Mouse (Mus musculus) myocyte (in vitro differentiated cells): ENCODE results near the gene Macrod1. TPM values are rescaled to one million over a fixed set of nuclear protein-coding genes. Genes with fewer than 3 reads are reported as not detected.

ENCODE experiments used
- H3K27me3 ChIP-seq: one replicate; pipeline ENCODE4 v1.6.1; 2011; ENCODE audit not compliant: control insufficient read depth, insufficient read depth, insufficient read length
- H3K36me3 ChIP-seq: one replicate; pipeline ENCODE4 v1.6.1; 2011; ENCODE audit not compliant: control insufficient read depth, insufficient read depth
- H3K4me2 ChIP-seq: one replicate; pipeline ENCODE4 v1.6.1; 2011; ENCODE audit warnings: low read depth, control low read depth
- H3K4me3 ChIP-seq: one replicate; pipeline ENCODE4 v1.5.1; 2011; ENCODE audit warnings: mild to moderate bottlenecking, control low read depth, moderate library complexity
- H3K79me2 ChIP-seq: one replicate; pipeline ENCODE4 v1.6.1; 2011; ENCODE audit not compliant: control insufficient read depth, insufficient read depth
- H3ac ChIP-seq: one replicate; pipeline ENCODE4 v1.6.1; 2011; ENCODE audit not compliant: control insufficient read depth, insufficient read length
- CEBPB ChIP-seq: IDR thresholded peaks from 2 replicates; pipeline ENCODE4 v1.6.1; 2011; ENCODE audit warnings: mild to moderate bottlenecking, moderate library complexity; ENCODE audit not compliant: poor library complexity, insufficient read depth, severe bottlenecking
- E2F4 ChIP-seq: IDR thresholded peaks from one replicate; pipeline ENCODE4 v1.6.1; 2011; ENCODE audit warnings: mild to moderate bottlenecking, control low read depth, moderate library complexity; ENCODE audit not compliant: insufficient read depth
- MAX ChIP-seq: IDR thresholded peaks from one replicate; pipeline ENCODE4 v1.6.1; 2011; ENCODE audit warnings: low read depth, mild to moderate bottlenecking, control low read depth
- MYOD1 ChIP-seq, 3 experiments: IDR thresholded peaks; one replicate each; pipeline ENCODE4 v1.6.1; 2011; ENCODE audit warnings: control low read depth in 2 of 3, low read depth in 2 of 3, mild to moderate bottlenecking in 2 of 3, moderate library complexity in 1 of 3; ENCODE audit not compliant: insufficient read length in 2 of 3, control insufficient read depth in 1 of 3
- MYOG ChIP-seq, 3 experiments: IDR thresholded peaks; one replicate each; pipeline ENCODE4 v1.6.1; 2011; ENCODE audit warnings: control low read depth in 2 of 3, low read depth in 2 of 3, mild to moderate bottlenecking in 2 of 3; ENCODE audit not compliant: insufficient read length in 2 of 3, control insufficient read depth in 1 of 3, insufficient read depth in 1 of 3
- POLR2A ChIP-seq: IDR thresholded peaks from one replicate; pipeline ENCODE4 v1.6.1; 2011; ENCODE audit warnings: low read depth, mild to moderate bottlenecking, control low read depth, moderate library complexity; ENCODE audit not compliant: insufficient read length
- POLR2AphosphoS2 ChIP-seq: IDR thresholded peaks from one replicate; pipeline ENCODE4 v1.6.1; 2011; ENCODE audit warnings: low read depth, control low read depth; ENCODE audit not compliant: insufficient read length
- REST ChIP-seq: IDR thresholded peaks from one replicate; pipeline ENCODE4 v1.6.1; 2011; ENCODE audit warnings: mild to moderate bottlenecking, control low read depth, moderate library complexity; ENCODE audit not compliant: insufficient read depth, insufficient read length
- SRF ChIP-seq: IDR thresholded peaks from one replicate; pipeline ENCODE4 v1.6.1; 2011; ENCODE audit warnings: low read depth; ENCODE audit not compliant: control insufficient read depth, insufficient read length
- TCF12 ChIP-seq: IDR thresholded peaks from one replicate; pipeline ENCODE4 v1.6.1; 2011; ENCODE audit warnings: mild to moderate bottlenecking, control low read depth; ENCODE audit not compliant: poor library complexity, insufficient read depth, severe bottlenecking
- TCF3 ChIP-seq: IDR thresholded peaks from one replicate; pipeline ENCODE4 v1.6.1; 2011; ENCODE audit warnings: low read depth, control low read depth; ENCODE audit not compliant: insufficient read length
- USF1 ChIP-seq: IDR thresholded peaks from one replicate; pipeline ENCODE4 v1.6.1; 2011; ENCODE audit warnings: low read depth, mild to moderate bottlenecking, control low read depth, moderate library complexity
- polyA plus RNA-seq: library from polyadenylated mRNA; unstranded; fragments of >200 nt; fragmentation: generic; extraction: Trizol; gene quantifications from one replicate; pipeline ENCODE4 v1.2.1, GENCODE M21; 2012; ENCODE audit warnings: missing spikeins

Gene Macrod1
- polyA plus RNA-seq, 1 experiment, result 82.4 TPM

- Histone ChIP-seq H3K27me3 (no peaks in the 10 kb centered on the region), H3K4me3 (no peak overlapping the region), H3K36me3 (no peaks in the 10 kb centered on the region), H3K4me2 (peak overlapping the region; percentile 28), H3ac (no peak overlapping the region), H3K79me2 (no peaks in the 10 kb centered on the region)
- TF ChIP-seq TCF12 (peak; percentile 73), POLR2AphosphoS2 (no peak), MYOD1 (IDR thresholded peaks at IDR 0.05; ENCODE audit: control insufficient read depth in 1 of 3, insufficient read length in 2 of 3, low read depth in 2 of 3) (peak; percentile 63 to 94 (median 91)), E2F4 (no peak), MYOG (IDR thresholded peaks at IDR 0.05; ENCODE audit: control insufficient read depth in 1 of 3, insufficient read depth in 1 of 3, insufficient read length in 2 of 3, low read depth in 2 of 3) (peak; percentile 87 to 97 (median 92)), REST (no peak), MAX (no peak), SRF (no peak), TCF3 (peak; percentile 55)
These were observed 96.6 kb downstream of the Macrod1 start for GRCm38 (mm10) chr19:7153232-7153631.

- Histone ChIP-seq H3ac (no peak overlapping the region), H3K4me2 (no peak overlapping the region), H3K36me3 (no peaks in the 10 kb centered on the region), H3K4me3 (no peak overlapping the region), H3K27me3 (no peaks in the 10 kb centered on the region), H3K79me2 (no peaks in the 10 kb centered on the region)
- no peak for TF ChIP-seq CEBPB
- TF ChIP-seq TCF3, result peak; percentile 90
- no peak for TF ChIP-seq POLR2A
- TF ChIP-seq MYOG (IDR thresholded peaks at IDR 0.05; ENCODE audit: control insufficient read depth in 1 of 3, insufficient read depth in 1 of 3, insufficient read length in 2 of 3, low read depth in 2 of 3), result peak; percentile 77 to 97 (median 90)
- TF ChIP-seq MAX, result no peak
- TF ChIP-seq E2F4, result no peak
- no peak for TF ChIP-seq REST
- peak; percentile 86 for TF ChIP-seq TCF12
- no peak for TF ChIP-seq POLR2AphosphoS2
- TF ChIP-seq SRF, result peak; percentile 5
- TF ChIP-seq USF1, result no peak
- peak; percentile 60 to 93 (median 93) for TF ChIP-seq MYOD1 (IDR thresholded peaks at IDR 0.05; ENCODE audit: control insufficient read depth in 1 of 3, insufficient read length in 2 of 3, low read depth in 2 of 3)
These were observed 98.6 kb downstream of the Macrod1 start for GRCm38 (mm10) chr19:7155196-7155595.

- no peaks in the 10 kb centered on the region for H3K79me2 ChIP-seq
- TF ChIP-seq TCF12 (no peak), MYOD1 (IDR thresholded peaks at IDR 0.05; ENCODE audit: control insufficient read depth in 1 of 3, insufficient read length in 2 of 3, low read depth in 2 of 3) (peak in 1 of 3 experiments; percentile 9)
- no peaks in the 10 kb centered on the region for H3K36me3 ChIP-seq
- H3ac ChIP-seq, result no peak overlapping the region
- no peak overlapping the region for H3K4me2 ChIP-seq
- no peak overlapping the region for H3K4me3 ChIP-seq
- H3K27me3 ChIP-seq, result no peaks in the 10 kb centered on the region
These were observed 101.1 kb downstream of the Macrod1 start for GRCm38 (mm10) chr19:7157734-7158133.

GRCm38 (mm10) chr19:7160151-7160906, 103.7 kb downstream of the Macrod1 start:
- TF ChIP-seq TCF3 (no peak), TCF12 (no peak), E2F4 (no peak), MYOD1 (IDR thresholded peaks at IDR 0.05; ENCODE audit: control insufficient read depth in 1 of 3, insufficient read length in 2 of 3, low read depth in 2 of 3) (peak in 2 of 3 experiments; percentile 22 to 51), MAX (no peak), USF1 (no peak), POLR2A (no peak), CEBPB (no peak), POLR2AphosphoS2 (no peak), MYOG (IDR thresholded peaks at IDR 0.05; ENCODE audit: control insufficient read depth in 1 of 3, insufficient read depth in 1 of 3, insufficient read length in 2 of 3, low read depth in 2 of 3) (peak in 1 of 3 experiments; percentile 59), SRF (no peak), REST (no peak)
- H3ac ChIP-seq, result no peak overlapping the region
- peaks cover 8% of the 10 kb centered on the region for H3K27me3 ChIP-seq
- no peak overlapping the region for H3K4me2 ChIP-seq
- no peak overlapping the region for H3K4me3 ChIP-seq
- no peaks in the 10 kb centered on the region for H3K36me3 ChIP-seq
- H3K79me2 ChIP-seq, result no peaks in the 10 kb centered on the region

- TF ChIP-seq MYOG (IDR thresholded peaks at IDR 0.05; ENCODE audit: control insufficient read depth in 1 of 3, insufficient read depth in 1 of 3, insufficient read length in 2 of 3, low read depth in 2 of 3), result peak in 1 of 3 experiments; percentile 72
- no peak for TF ChIP-seq POLR2AphosphoS2
- no peak for TF ChIP-seq REST
- TF ChIP-seq TCF3, result no peak
- TF ChIP-seq MYOD1 (IDR thresholded peaks at IDR 0.05; ENCODE audit: control insufficient read depth in 1 of 3, insufficient read length in 2 of 3, low read depth in 2 of 3), result peak in 2 of 3 experiments; percentile 49 to 66
- TF ChIP-seq MAX, result no peak
- no peak for TF ChIP-seq E2F4
- no peak for TF ChIP-seq POLR2A
- no peak for TF ChIP-seq TCF12
- no peak for TF ChIP-seq CEBPB
- Histone ChIP-seq H3ac (no peak overlapping the region), H3K27me3 (peaks cover 15% of the 10 kb centered on the region)
These were observed 104.5 kb downstream of the Macrod1 start for GRCm38 (mm10) chr19:7161064-7161463.

More at GRCm38 (mm10) chr19:7161064-7161463, 104.5 kb downstream of the Macrod1 start:
- Histone ChIP-seq H3K36me3 (no peaks in the 10 kb centered on the region), H3K4me2 (no peak overlapping the region), H3K79me2 (no peaks in the 10 kb centered on the region), H3K4me3 (no peak overlapping the region)
